Mouse (Mus musculus): ENCODE measurements around the gene Cryba4. TPM values are rescaled to one million over a fixed set of nuclear protein-coding genes. Genes with fewer than 3 reads are reported as not detected.
A peak's percentile ranks its signal among the peaks of the same experiment; 100 is the strongest.

Cryba4 gene
- polyA plus RNA-seq, 1 experiment = 2.8 TPM

GRCm38 (mm10) chr5:112298226-112298988, 46.1 kb upstream of the Cryba4 start:
- Histone ChIP-seq H3K27me3 (ENCODE audit: control insufficient read depth, insufficient read depth, insufficient read length) (no peaks in the 10 kb centered on the region), H3K4me2 (ENCODE audit: low read depth) (no peak overlapping the region), H3K36me3 (ENCODE audit: control insufficient read depth, insufficient read depth) (no peaks in the 10 kb centered on the region), H3ac (ENCODE audit: control insufficient read depth, insufficient read length) (no peak overlapping the region), H3K4me3 (no peak overlapping the region), H3K79me2 (ENCODE audit: control insufficient read depth, insufficient read depth) (peaks cover 97% of the 10 kb centered on the region)
- no peak for TF ChIP-seq MYOD1 (IDR thresholded peaks at IDR 0.05; ENCODE audit: control insufficient read depth in 1 of 3, insufficient read length in 2 of 3, low read depth in 2 of 3)
- peak; percentile 46 for TF ChIP-seq POLR2AphosphoS2 (IDR thresholded peaks at IDR 0.05; ENCODE audit: insufficient read length, low read depth)

- no peaks in the 10 kb centered on the region for H3K27me3 ChIP-seq (ENCODE audit: control insufficient read depth, insufficient read depth, insufficient read length)
- peaks cover 100% of the 10 kb centered on the region for H3K79me2 ChIP-seq (ENCODE audit: control insufficient read depth, insufficient read depth)
- no peak overlapping the region for H3K4me2 ChIP-seq (ENCODE audit: low read depth)
- H3ac ChIP-seq (ENCODE audit: control insufficient read depth, insufficient read length) = no peak overlapping the region
- H3K4me3 ChIP-seq = no peak overlapping the region
- no peaks in the 10 kb centered on the region for H3K36me3 ChIP-seq (ENCODE audit: control insufficient read depth, insufficient read depth)
- TF ChIP-seq USF1 (IDR thresholded peaks at IDR 0.05; ENCODE audit: low read depth) (peak; percentile 32), CEBPB (IDR thresholded peaks at IDR 0.05; ENCODE audit: insufficient read depth, poor library complexity, severe bottlenecking) (no peak), POLR2AphosphoS2 (IDR thresholded peaks at IDR 0.05; ENCODE audit: insufficient read length, low read depth) (peak; percentile 10)
These were observed 44.9 kb upstream of the Cryba4 start for GRCm38 (mm10) chr5:112297257-112297656.

- no peak for TF ChIP-seq MAX (IDR thresholded peaks at IDR 0.05; ENCODE audit: low read depth)
- H3K4me2 ChIP-seq (ENCODE audit: low read depth) = peak overlapping the region; percentile 18
- peaks cover 100% of the 10 kb centered on the region for H3K79me2 ChIP-seq (ENCODE audit: control insufficient read depth, insufficient read depth)
- H3K4me3 ChIP-seq = no peak overlapping the region
- H3K36me3 ChIP-seq (ENCODE audit: control insufficient read depth, insufficient read depth) = no peaks in the 10 kb centered on the region
- H3K27me3 ChIP-seq (ENCODE audit: control insufficient read depth, insufficient read depth, insufficient read length) = no peaks in the 10 kb centered on the region
- no peak overlapping the region for H3ac ChIP-seq (ENCODE audit: control insufficient read depth, insufficient read length)
These were observed 44.3 kb upstream of the Cryba4 start for GRCm38 (mm10) chr5:112296404-112297181.

GRCm38 (mm10) chr5:112295564-112295963, 43.2 kb upstream of the Cryba4 start:
- peaks cover 100% of the 10 kb centered on the region for H3K79me2 ChIP-seq (ENCODE audit: control insufficient read depth, insufficient read depth)
- no peaks in the 10 kb centered on the region for H3K36me3 ChIP-seq (ENCODE audit: control insufficient read depth, insufficient read depth)
- no peak overlapping the region for H3K4me3 ChIP-seq
- H3K27me3 ChIP-seq (ENCODE audit: control insufficient read depth, insufficient read depth, insufficient read length) = no peaks in the 10 kb centered on the region
- TF ChIP-seq MYOD1 (IDR thresholded peaks at IDR 0.05; ENCODE audit: control insufficient read depth in 1 of 3, insufficient read length in 2 of 3, low read depth in 2 of 3) = no peak
- no peak for TF ChIP-seq POLR2A (IDR thresholded peaks at IDR 0.05; ENCODE audit: insufficient read length, low read depth)
- no peak for TF ChIP-seq TCF3 (IDR thresholded peaks at IDR 0.05; ENCODE audit: insufficient read length, low read depth)
- H3ac ChIP-seq (ENCODE audit: control insufficient read depth, insufficient read length) = no peak overlapping the region
- peak overlapping the region; percentile 70 for H3K4me2 ChIP-seq (ENCODE audit: low read depth)

GRCm38 (mm10) chr5:112295162-112295561, 42.8 kb upstream of the Cryba4 start:
- Histone ChIP-seq H3K79me2 (ENCODE audit: control insufficient read depth, insufficient read depth) (peaks cover 100% of the 10 kb centered on the region), H3K4me3 (no peak overlapping the region), H3K4me2 (ENCODE audit: low read depth) (peak overlapping the region; percentile 70), H3K36me3 (ENCODE audit: control insufficient read depth, insufficient read depth) (no peaks in the 10 kb centered on the region), H3ac (ENCODE audit: control insufficient read depth, insufficient read length) (no peak overlapping the region), H3K27me3 (ENCODE audit: control insufficient read depth, insufficient read depth, insufficient read length) (no peaks in the 10 kb centered on the region)
- TF ChIP-seq CEBPB (IDR thresholded peaks at IDR 0.05; ENCODE audit: insufficient read depth, poor library complexity, severe bottlenecking) (no peak), MYOD1 (IDR thresholded peaks at IDR 0.05; ENCODE audit: control insufficient read depth in 1 of 3, insufficient read length in 2 of 3, low read depth in 2 of 3) (peak in 2 of 3 experiments; percentile 32 to 70), POLR2A (IDR thresholded peaks at IDR 0.05; ENCODE audit: insufficient read length, low read depth) (peak; percentile 3)

GRCm38 (mm10) chr5:112294696-112295095, 42.4 kb upstream of the Cryba4 start:
- Histone ChIP-seq H3K79me2 (ENCODE audit: control insufficient read depth, insufficient read depth) (peaks cover 100% of the 10 kb centered on the region), H3K27me3 (ENCODE audit: control insufficient read depth, insufficient read depth, insufficient read length) (no peaks in the 10 kb centered on the region), H3K36me3 (ENCODE audit: control insufficient read depth, insufficient read depth) (no peaks in the 10 kb centered on the region), H3K4me3 (no peak overlapping the region), H3ac (ENCODE audit: control insufficient read depth, insufficient read length) (no peak overlapping the region), H3K4me2 (ENCODE audit: low read depth) (peak overlapping the region; percentile 70)
- TF ChIP-seq TCF3 (IDR thresholded peaks at IDR 0.05; ENCODE audit: insufficient read length, low read depth) = no peak
- no peak for TF ChIP-seq USF1 (IDR thresholded peaks at IDR 0.05; ENCODE audit: low read depth)
- TF ChIP-seq TCF12 (IDR thresholded peaks at IDR 0.05; ENCODE audit: insufficient read depth, poor library complexity, severe bottlenecking) = no peak
- no peak for TF ChIP-seq POLR2A (IDR thresholded peaks at IDR 0.05; ENCODE audit: insufficient read length, low read depth)
- TF ChIP-seq MAX (IDR thresholded peaks at IDR 0.05; ENCODE audit: low read depth) = no peak
- no peak for TF ChIP-seq MYOD1 (IDR thresholded peaks at IDR 0.05; ENCODE audit: control insufficient read depth in 1 of 3, insufficient read length in 2 of 3, low read depth in 2 of 3)
- TF ChIP-seq POLR2AphosphoS2 (IDR thresholded peaks at IDR 0.05; ENCODE audit: insufficient read length, low read depth) = no peak
- TF ChIP-seq REST (IDR thresholded peaks at IDR 0.05; ENCODE audit: insufficient read depth, insufficient read length) = no peak
- TF ChIP-seq SRF (IDR thresholded peaks at IDR 0.05; ENCODE audit: control insufficient read depth, insufficient read length, low read depth) = no peak
- no peak for TF ChIP-seq MYOG (IDR thresholded peaks at IDR 0.05; ENCODE audit: control insufficient read depth in 1 of 3, insufficient read depth in 1 of 3, insufficient read length in 2 of 3, low read depth in 2 of 3)
- no peak for TF ChIP-seq CEBPB (IDR thresholded peaks at IDR 0.05; ENCODE audit: insufficient read depth, poor library complexity, severe bottlenecking)
- no peak for TF ChIP-seq E2F4 (IDR thresholded peaks at IDR 0.05; ENCODE audit: insufficient read depth)
